Mouse (Mus musculus): ENCODE results near the gene Ccdc50.

DNA sequence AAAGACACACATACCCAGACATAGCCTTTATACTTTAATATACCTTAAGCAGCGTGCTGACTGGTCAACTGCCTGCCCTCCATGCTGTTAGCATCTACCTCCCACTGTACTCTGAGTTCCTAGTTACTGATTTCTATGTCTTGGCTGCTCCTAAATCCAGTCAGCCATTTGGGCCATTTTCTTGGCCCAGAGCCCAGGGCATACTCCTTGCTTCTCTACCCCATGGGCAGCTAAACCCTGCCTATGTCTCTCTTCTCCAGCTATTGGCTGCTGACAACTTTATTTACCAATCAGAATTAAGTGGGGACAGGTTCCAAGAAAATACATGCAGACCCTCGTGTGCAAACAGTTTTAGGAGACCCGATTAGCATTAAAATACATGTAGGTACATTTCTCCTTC is 64.7 kb downstream of the Ccdc50 start:
- no peak for TF ChIP-seq POLR2A (IDR thresholded peaks at IDR 0.05; ENCODE audit: insufficient read depth, low read depth, low read length)
- no peak for TF ChIP-seq CTCF (IDR thresholded peaks at IDR 0.05)

Measured in heart, adult 2 months (tissue).